Mouse (Mus musculus) kidney, adult 2 months (tissue): Measurements from ENCODE around the gene Prrx1. TPM values are rescaled to one million over a fixed set of nuclear protein-coding genes. Genes with fewer than 3 reads are reported as not detected.

ENCODE experiments used
- DNase-seq: peaks from one replicate; pipeline ENCODE4 v3.0.0; 2021
- H3K27ac ChIP-seq: fragments of 200-500 bp; 2 replicates; pipeline ENCODE4 v1.5.1; 2012; ENCODE audit warnings: low read depth, low read length, control low read depth, inconsistent platforms; ENCODE audit not compliant: insufficient read depth
- H3K27me3 ChIP-seq: fragments of 200-500 bp; replicated peaks from 2 replicates; pipeline ENCODE4 v1.6.1; 2012; ENCODE audit warnings: mild to moderate bottlenecking, moderate library complexity, low read length, inconsistent platforms; ENCODE audit not compliant: control insufficient read depth, insufficient read depth
- H3K36me3 ChIP-seq: fragments of 200-500 bp; 2 replicates; pipeline ENCODE4 v1.6.1; 2012; ENCODE audit warnings: mild to moderate bottlenecking, moderate library complexity, low read length, inconsistent platforms; ENCODE audit not compliant: control insufficient read depth, insufficient read depth
- H3K4me1 ChIP-seq: fragments of 200-500 bp; 2 replicates; pipeline ENCODE4 v1.6.1; 2011; ENCODE audit warnings: low read length; ENCODE audit not compliant: control insufficient read depth, insufficient read depth
- H3K4me3 ChIP-seq: fragments of 200-500 bp; 2 replicates; pipeline ENCODE4 v1.5.1; 2011; ENCODE audit warnings: mild to moderate bottlenecking, low read depth, low read length, control low read depth; ENCODE audit not compliant: insufficient read depth
- CTCF ChIP-seq: fragments of 200-500 bp; conservative IDR thresholded peaks from 2 replicates; pipeline ENCODE4 v1.5.1; 2011; ENCODE audit warnings: low read depth, mild to moderate bottlenecking, control low read depth, low read length, moderate library complexity, mixed read lengths; ENCODE audit not compliant: insufficient read depth, insufficient read length
- POLR2A ChIP-seq: fragments of 200-500 bp; IDR thresholded peaks from one replicate; pipeline ENCODE4 v1.6.1; 2011; ENCODE audit warnings: low read depth, low read length, control low read depth
- WGBS: fragments of 180-500 bp; shearing (Covaris S2); methylation state at CpG from one replicate; pipeline ENCODE4 v1.1.7; 2018; 5-methylcytosine and 5-hydroxymethylcytosine counted together
- polyA plus RNA-seq: library from polyadenylated mRNA; depleted of rRNA; stranded (reverse); fragments of >200 nt; gene quantifications from 2 replicates; pipeline ENCODE4 v1.2.3, GENCODE M21; 2012; rRNA removed

Prrx1 gene
- polyA plus RNA-seq, 1 experiment, result 2.8 TPM

GRCm38 (mm10) chr1:163208919-163209867, 104.3 kb downstream of the Prrx1 start:
- Histone ChIP-seq H3K27ac (no peak overlapping the region), H3K4me1 (no peaks in the 10 kb centered on the region), H3K27me3 (no peaks in the 10 kb centered on the region), H3K36me3 (no peaks in the 10 kb centered on the region), H3K4me3 (no peak overlapping the region)
- no peak for DNase-seq
- WGBS, result 25% methylated on average over 14 of the region's 14 CpGs
- TF ChIP-seq CTCF, result no peak
- no peak for TF ChIP-seq POLR2A

GRCm38 (mm10) chr1:163198767-163199166, 114.7 kb downstream of the Prrx1 start:
- H3K4me3 ChIP-seq, result no peak overlapping the region
- no peak overlapping the region for H3K27ac ChIP-seq
- no peak for TF ChIP-seq CTCF
- TF ChIP-seq POLR2A, result no peak
- H3K27me3 ChIP-seq, result no peaks in the 10 kb centered on the region
- no peak for DNase-seq
- 51% methylated on average over 2 of the region's 2 CpGs for WGBS
- no peaks in the 10 kb centered on the region for H3K4me1 ChIP-seq
- H3K36me3 ChIP-seq, result no peaks in the 10 kb centered on the region

- TF ChIP-seq POLR2A, result no peak
- no peak for TF ChIP-seq CTCF
- Histone ChIP-seq H3K27me3 (no peaks in the 10 kb centered on the region), H3K4me1 (no peaks in the 10 kb centered on the region), H3K4me3 (no peak overlapping the region), H3K36me3 (no peaks in the 10 kb centered on the region), H3K27ac (no peak overlapping the region)
- peak; percentile 24 for DNase-seq
- 54% methylated on average over 4 of the region's 4 CpGs for WGBS
These were observed 115.5 kb downstream of the Prrx1 start for GRCm38 (mm10) chr1:163198059-163198458.

Other genes starting within 250 kb of the Prrx1 start
- gene Mroh9, start 228.0 kb downstream of the Prrx1 start, polyA plus RNA-seq, result not detected in 2 replicates
- gene Gorab, start 90.0 kb upstream of the Prrx1 start, polyA plus RNA-seq, result 1.6 and 2.4 TPM in 2 replicates